Mouse (Mus musculus): ENCODE data around the gene Tjap1. TPM values are rescaled to one million over a fixed set of nuclear protein-coding genes. Genes with fewer than 3 reads are reported as not detected.

Tjap1 gene
- total and polyA plus RNA-seq, 2 experiments from 2014 or later, result 18.6 to 22.0 TPM

GRCm38 (mm10) chr17:46247512-46248188, 35.2 kb downstream of the Tjap1 start, which contains the start of the genes Polr1c and Yipf3:
Polr1c (minus strand) TSS chr17:46248054.
Yipf3 (plus strand) TSS chr17:46248080.
- H3K9ac ChIP-seq (replicated peaks; ENCODE audit: low read length, poor library complexity, severe bottlenecking), result peak within 1 kb of the TSS; percentile 87
- H3K4me1 ChIP-seq (ENCODE audit: insufficient read depth, low read length), result peaks cover 7% of the 10 kb centered on the region
- peak within 1 kb of the TSS; percentile 79 for H3K4me3 ChIP-seq (ENCODE audit: low read depth, low read length)
- DNase-seq (ENCODE audit: low spot score) (peak; percentile 96), ATAC-seq (ENCODE audit: low FRiP score) (peak; percentile 92)
- TF ChIP-seq CTCF (IDR thresholded peaks at IDR 0.05), result no peak
- H3K27me3 ChIP-seq (ENCODE audit: insufficient read depth, low read length), result no peaks in the 10 kb centered on the region
- H3K36me3 ChIP-seq (ENCODE audit: insufficient read depth, low read length), result peaks cover 59% of the 10 kb centered on the region
- H3K9me3 ChIP-seq (ENCODE audit: low read length), result no peaks in the 10 kb centered on the region
- peak within 1 kb of the TSS; percentile 78 for H3K4me2 ChIP-seq (ENCODE audit: low read depth, low read length, poor library complexity, severe bottlenecking)
- under 1% methylated on average over 53 of the region's 53 CpGs for WGBS
- peak within 1 kb of the TSS; percentile 79 for H3K27ac ChIP-seq (ENCODE audit: low read depth, low read length)

GRCm38 (mm10) chr17:46244579-46244978, 38.2 kb downstream of the Tjap1 start:
- Histone ChIP-seq H3K4me3 (ENCODE audit: low read depth, low read length) (no peak overlapping the region), H3K9me3 (ENCODE audit: low read length) (no peaks in the 10 kb centered on the region), H3K4me2 (ENCODE audit: low read depth, low read length, poor library complexity, severe bottlenecking) (no peak overlapping the region), H3K36me3 (ENCODE audit: insufficient read depth, low read length) (peaks cover 57% of the 10 kb centered on the region), H3K4me1 (ENCODE audit: insufficient read depth, low read length) (peaks cover 7% of the 10 kb centered on the region), H3K9ac (replicated peaks; ENCODE audit: low read length, poor library complexity, severe bottlenecking) (no peak overlapping the region), H3K27ac (ENCODE audit: low read depth, low read length) (no peak overlapping the region), H3K27me3 (ENCODE audit: insufficient read depth, low read length) (no peaks in the 10 kb centered on the region)
- 74% methylated on average over 10 of the region's 10 CpGs for WGBS
- no peak for ATAC-seq (ENCODE audit: low FRiP score)
- no peak for TF ChIP-seq CTCF (IDR thresholded peaks at IDR 0.05)
- no peak for DNase-seq (ENCODE audit: low spot score)

GRCm38 (mm10) chr17:46243624-46244023, 39.2 kb downstream of the Tjap1 start:
- H3K4me3 ChIP-seq (ENCODE audit: low read depth, low read length), result no peak overlapping the region
- peaks cover 60% of the 10 kb centered on the region for H3K36me3 ChIP-seq (ENCODE audit: insufficient read depth, low read length)
- WGBS, result 85% methylated on average over 2 of the region's 2 CpGs
- TF ChIP-seq CTCF (IDR thresholded peaks at IDR 0.05), result no peak
- DNase-seq (ENCODE audit: low spot score) (no peak), ATAC-seq (ENCODE audit: low FRiP score) (no peak)
- H3K4me2 ChIP-seq (ENCODE audit: low read depth, low read length, poor library complexity, severe bottlenecking), result no peak overlapping the region
- H3K4me1 ChIP-seq (ENCODE audit: insufficient read depth, low read length), result peaks cover 7% of the 10 kb centered on the region
- H3K9me3 ChIP-seq (ENCODE audit: low read length), result no peaks in the 10 kb centered on the region
- no peak overlapping the region for H3K27ac ChIP-seq (ENCODE audit: low read depth, low read length)
- H3K9ac ChIP-seq (replicated peaks; ENCODE audit: low read length, poor library complexity, severe bottlenecking), result no peak overlapping the region
- H3K27me3 ChIP-seq (ENCODE audit: insufficient read depth, low read length), result no peaks in the 10 kb centered on the region

GRCm38 (mm10) chr17:46242993-46243392, 39.8 kb downstream of the Tjap1 start:
- H3K27me3 ChIP-seq (ENCODE audit: insufficient read depth, low read length), result no peaks in the 10 kb centered on the region
- H3K9ac ChIP-seq (replicated peaks; ENCODE audit: low read length, poor library complexity, severe bottlenecking), result no peak overlapping the region
- H3K36me3 ChIP-seq (ENCODE audit: insufficient read depth, low read length), result peaks cover 60% of the 10 kb centered on the region
- TF ChIP-seq CTCF (IDR thresholded peaks at IDR 0.05), result no peak
- 90% methylated on average over 4 of the region's 4 CpGs for WGBS
- no peak overlapping the region for H3K27ac ChIP-seq (ENCODE audit: low read depth, low read length)
- no peak for ATAC-seq (ENCODE audit: low FRiP score)
- peaks cover 7% of the 10 kb centered on the region for H3K4me1 ChIP-seq (ENCODE audit: insufficient read depth, low read length)
- H3K4me3 ChIP-seq (ENCODE audit: low read depth, low read length), result no peak overlapping the region
- no peak overlapping the region for H3K4me2 ChIP-seq (ENCODE audit: low read depth, low read length, poor library complexity, severe bottlenecking)
- DNase-seq (ENCODE audit: low spot score), result no peak
- H3K9me3 ChIP-seq (ENCODE audit: low read length), result no peaks in the 10 kb centered on the region

GRCm38 (mm10) chr17:46242274-46242673, 40.6 kb downstream of the Tjap1 start:
- 86% methylated on average over 13 of the region's 13 CpGs for WGBS
- ATAC-seq (ENCODE audit: low FRiP score), result no peak

GRCm38 (mm10) chr17:46241471-46241870, 41.4 kb downstream of the Tjap1 start:
- H3K9me3 ChIP-seq (ENCODE audit: low read length), result no peaks in the 10 kb centered on the region
- WGBS, result 87% methylated on average over 11 of the region's 11 CpGs

More at GRCm38 (mm10) chr17:46242274-46242673, 40.6 kb downstream of the Tjap1 start:
- peaks cover 7% of the 10 kb centered on the region for H3K4me1 ChIP-seq (ENCODE audit: insufficient read depth, low read length)
- H3K27ac ChIP-seq (ENCODE audit: low read depth, low read length), result no peak overlapping the region
- H3K27me3 ChIP-seq (ENCODE audit: insufficient read depth, low read length), result no peaks in the 10 kb centered on the region
- H3K9ac ChIP-seq (replicated peaks; ENCODE audit: low read length, poor library complexity, severe bottlenecking), result no peak overlapping the region
- H3K4me3 ChIP-seq (ENCODE audit: low read depth, low read length), result no peak overlapping the region
- H3K4me2 ChIP-seq (ENCODE audit: low read depth, low read length, poor library complexity, severe bottlenecking), result no peak overlapping the region
- TF ChIP-seq CTCF (IDR thresholded peaks at IDR 0.05), result no peak
- H3K9me3 ChIP-seq (ENCODE audit: low read length), result no peaks in the 10 kb centered on the region
- DNase-seq (ENCODE audit: low spot score), result no peak
- peaks cover 63% of the 10 kb centered on the region for H3K36me3 ChIP-seq (ENCODE audit: insufficient read depth, low read length)

More at GRCm38 (mm10) chr17:46241471-46241870, 41.4 kb downstream of the Tjap1 start:
- Histone ChIP-seq H3K9ac (replicated peaks; ENCODE audit: low read length, poor library complexity, severe bottlenecking) (no peak overlapping the region), H3K4me3 (ENCODE audit: low read depth, low read length) (no peak overlapping the region), H3K27me3 (ENCODE audit: insufficient read depth, low read length) (no peaks in the 10 kb centered on the region), H3K4me2 (ENCODE audit: low read depth, low read length, poor library complexity, severe bottlenecking) (no peak overlapping the region), H3K36me3 (ENCODE audit: insufficient read depth, low read length) (peaks cover 71% of the 10 kb centered on the region), H3K4me1 (ENCODE audit: insufficient read depth, low read length) (no peaks in the 10 kb centered on the region), H3K27ac (ENCODE audit: low read depth, low read length) (no peak overlapping the region)
- no peak for TF ChIP-seq CTCF (IDR thresholded peaks at IDR 0.05)
- DNase-seq (ENCODE audit: low spot score) (no peak), ATAC-seq (ENCODE audit: low FRiP score) (no peak)

Data from midbrain, postnatal 0 days (tissue).